Mouse (Mus musculus) adrenal gland, postnatal 14 days (tissue): ENCODE measurements at regions not wholly inside any gene's neighbourhood (a gene's known extent, or its start where the extent isn't known, plus 50 kb on each side); places are given as distances from the start of the nearest gene placed in this dataset.

ENCODE experiments used
- DNase-seq: peaks from one replicate; pipeline ENCODE4 v3.0.0; 2021; ENCODE audit warnings: mixed read lengths

- no peak for DNase-seq
Measured at GRCm38 (mm10) chr17:79977154-79977571, 81.2 kb upstream of the Atl2 start.

- no peak for DNase-seq
Measured at GRCm38 (mm10) chr17:79976518-79977100, 80.7 kb upstream of the Atl2 start.

- DNase-seq = peak; percentile 18
Measured at GRCm38 (mm10) chr17:79975997-79976443, 80.1 kb upstream of the Atl2 start.

- DNase-seq = peak; percentile 16
Measured at GRCm38 (mm10) chr17:79975150-79975757, 79.3 kb upstream of the Atl2 start.

GRCm38 (mm10) chr17:79971721-79972336, 75.9 kb upstream of the Atl2 start:
- DNase-seq = no peak

- DNase-seq = no peak
Measured at GRCm38 (mm10) chr17:79969500-79969972, 73.6 kb upstream of the Atl2 start.

- DNase-seq = no peak
Measured at GRCm38 (mm10) chr17:79968819-79969218, 72.9 kb upstream of the Atl2 start.

- no peak for DNase-seq
Measured at GRCm38 (mm10) chr17:79966981-79967380, 71.1 kb upstream of the Atl2 start.

- no peak for DNase-seq
Measured at GRCm38 (mm10) chr17:79965625-79966024, 69.7 kb upstream of the Atl2 start.

GRCm38 (mm10) chr17:79964850-79965249, 68.9 kb upstream of the Atl2 start:
- no peak for DNase-seq

- no peak for DNase-seq
Measured at GRCm38 (mm10) chr17:79963330-79963729, 67.4 kb upstream of the Atl2 start.

GRCm38 (mm10) chr17:79961391-79961790, 65.5 kb upstream of the Atl2 start:
- no peak for DNase-seq

GRCm38 (mm10) chr17:79960688-79961087, 64.8 kb upstream of the Atl2 start:
- no peak for DNase-seq

GRCm38 (mm10) chr17:79955267-79955666, 59.3 kb upstream of the Atl2 start:
- no peak for DNase-seq

GRCm38 (mm10) chr17:79954624-79955244, 58.8 kb upstream of the Atl2 start:
- no peak for DNase-seq

GRCm38 (mm10) chr17:79948591-79949475, 52.9 kb upstream of the Atl2 start:
- no peak for DNase-seq
